Mouse (Mus musculus): ENCODE data around the gene Zfp963. TPM values are rescaled to one million over a fixed set of nuclear protein-coding genes. Genes with fewer than 3 reads are reported as not detected.

Gene Zfp963
- polyA plus RNA-seq, 1 experiment from 2014 or later, result 6.3 TPM

DNA sequence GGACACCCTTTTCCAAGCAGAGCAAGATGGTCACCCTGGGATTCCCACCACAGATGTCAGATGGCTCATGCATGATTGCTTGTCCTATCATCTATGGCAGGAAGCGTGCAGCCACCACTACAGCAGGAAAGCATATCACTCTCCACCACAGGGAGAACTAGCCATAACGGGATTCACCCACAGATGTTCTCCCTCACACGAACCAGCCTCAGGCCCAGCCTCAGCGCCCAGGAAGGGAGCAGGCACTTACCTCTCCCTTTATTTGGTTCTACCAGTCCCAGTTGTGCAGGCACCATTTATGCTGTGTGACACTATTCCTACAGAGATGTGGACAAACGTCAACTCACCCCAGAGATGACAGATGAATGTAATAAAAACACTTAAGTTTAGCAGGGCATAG lies 39.3 kb upstream of the Zfp963 start:
- Histone ChIP-seq H3K27ac (no peak overlapping the region), H3K36me3 (peaks cover 1% of the 10 kb centered on the region), H3K9me3 (no peaks in the 10 kb centered on the region), H3K27me3 (replicated peaks) (no peaks in the 10 kb centered on the region), H3K4me2 (no peak overlapping the region), H3K4me3 (replicated peaks) (no peak overlapping the region), H3K9ac (no peak overlapping the region), H3K4me1 (peaks cover 16% of the 10 kb centered on the region)
- 83% methylated on average over 5 of the region's 5 CpGs for WGBS
- no peak for ATAC-seq (ENCODE audit: insufficient read depth, low FRiP score, low read depth)

- WGBS, result 63% methylated on average over 10 of the region's 12 CpGs
- Histone ChIP-seq H3K4me1 (peaks cover 8% of the 10 kb centered on the region; the same call in 1 of the 2 replicates), H3K36me3 (no peaks in the 10 kb centered on the region), H3K27ac (no peak overlapping the region), H3K9ac (no peak overlapping the region), H3K9me3 (no peaks in the 10 kb centered on the region), H3K27me3 (replicated peaks) (no peaks in the 10 kb centered on the region), H3K4me3 (replicated peaks) (no peak overlapping the region), H3K4me2 (no peak overlapping the region)
- no peak for ATAC-seq (ENCODE audit: insufficient read depth, low FRiP score, low read depth)
These were observed 27.3 kb upstream of the Zfp963 start for GRCm38 (mm10) chr8:69777111-69777510.

- WGBS, result 50% methylated on average over 2 of the region's 2 CpGs
- Histone ChIP-seq H3K27me3 (replicated peaks) (no peaks in the 10 kb centered on the region), H3K9ac (no peak overlapping the region), H3K4me1 (peaks cover 8% of the 10 kb centered on the region; the same call in 1 of the 2 replicates), H3K27ac (peak overlapping the region; percentile 100; the same call in 1 of the 2 replicates), H3K4me2 (peak overlapping the region; percentile 49), H3K4me3 (replicated peaks) (peak overlapping the region; percentile 93), H3K36me3 (no peaks in the 10 kb centered on the region), H3K9me3 (no peaks in the 10 kb centered on the region)
- ATAC-seq (ENCODE audit: insufficient read depth, low FRiP score, low read depth), result no peak
These were observed 25.4 kb upstream of the Zfp963 start for GRCm38 (mm10) chr8:69775149-69775534.

DNA sequence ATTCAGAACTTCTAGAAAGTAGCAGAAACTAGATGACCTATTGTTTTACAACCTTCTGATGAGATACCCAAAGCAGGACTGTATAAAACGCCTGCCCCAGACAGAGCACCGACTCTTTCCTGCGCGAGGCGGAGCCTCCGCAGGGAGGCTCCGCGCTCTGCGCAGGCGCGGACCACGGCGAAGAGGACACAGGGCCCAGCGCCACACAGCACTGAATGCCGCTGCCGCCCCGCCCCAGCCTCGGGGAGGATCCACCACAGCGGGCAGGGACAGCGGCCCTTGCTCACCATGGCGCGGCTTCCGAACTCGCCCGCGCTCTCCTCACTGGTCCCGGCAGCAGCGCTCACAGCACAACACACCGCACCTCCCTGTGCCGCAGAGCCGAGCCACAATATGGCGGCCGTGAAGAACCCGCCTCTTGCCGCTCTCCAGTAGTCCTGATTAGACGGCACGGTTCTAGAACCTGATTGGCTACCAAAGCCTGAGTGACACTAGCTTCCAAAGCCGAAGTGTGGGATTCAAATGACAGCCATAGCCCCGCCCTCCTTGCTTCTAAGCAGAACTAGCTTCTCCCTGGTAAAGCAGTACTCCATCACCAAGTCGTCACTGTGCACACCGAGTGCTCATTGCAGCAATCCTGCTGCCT lies 24.9 kb upstream of the Zfp963 start, which contains the start of gene Gm20422:
Gm20422 (minus strand) TSS at position 384 of the 646 bp plus-strand sequence.
- Histone ChIP-seq H3K4me2 (peak within 1 kb of the TSS; percentile 65), H3K4me3 (replicated peaks) (peak within 1 kb of the TSS; percentile 93), H3K27ac (peak within 1 kb of the TSS; percentile 100), H3K9me3 (no peaks in the 10 kb centered on the region), H3K4me1 (peaks cover 8% of the 10 kb centered on the region; the same call in 1 of the 2 replicates), H3K36me3 (no peaks in the 10 kb centered on the region), H3K27me3 (replicated peaks) (no peaks in the 10 kb centered on the region), H3K9ac (peak within 1 kb of the TSS; percentile 100)
- under 1% methylated on average over 41 of the region's 41 CpGs for WGBS
- ATAC-seq (ENCODE audit: insufficient read depth, low FRiP score, low read depth), result peak; percentile 99

- Histone ChIP-seq H3K4me2 (no peak overlapping the region), H3K36me3 (peaks cover 19% of the 10 kb centered on the region), H3K9me3 (no peaks in the 10 kb centered on the region), H3K27me3 (replicated peaks) (no peaks in the 10 kb centered on the region), H3K4me3 (replicated peaks) (no peak overlapping the region), H3K4me1 (peaks cover 8% of the 10 kb centered on the region; the same call in 1 of the 2 replicates), H3K27ac (no peak overlapping the region), H3K9ac (no peak overlapping the region)
- 68% methylated on average over 2 of the region's 2 CpGs for WGBS
- no peak for ATAC-seq (ENCODE audit: insufficient read depth, low FRiP score, low read depth)
These were observed 22.3 kb upstream of the Zfp963 start for GRCm38 (mm10) chr8:69772106-69772505.

- 78% methylated on average over 9 of the region's 9 CpGs for WGBS
- Histone ChIP-seq H3K9ac (no peak overlapping the region), H3K27ac (no peak overlapping the region), H3K4me1 (peaks cover 8% of the 10 kb centered on the region; the same call in 1 of the 2 replicates), H3K36me3 (peaks cover 26% of the 10 kb centered on the region), H3K9me3 (no peaks in the 10 kb centered on the region), H3K4me3 (replicated peaks) (no peak overlapping the region), H3K4me2 (no peak overlapping the region), H3K27me3 (replicated peaks) (no peaks in the 10 kb centered on the region)
- no peak for ATAC-seq (ENCODE audit: insufficient read depth, low FRiP score, low read depth)
These were observed 21.5 kb upstream of the Zfp963 start for GRCm38 (mm10) chr8:69771221-69771620.

DNA sequence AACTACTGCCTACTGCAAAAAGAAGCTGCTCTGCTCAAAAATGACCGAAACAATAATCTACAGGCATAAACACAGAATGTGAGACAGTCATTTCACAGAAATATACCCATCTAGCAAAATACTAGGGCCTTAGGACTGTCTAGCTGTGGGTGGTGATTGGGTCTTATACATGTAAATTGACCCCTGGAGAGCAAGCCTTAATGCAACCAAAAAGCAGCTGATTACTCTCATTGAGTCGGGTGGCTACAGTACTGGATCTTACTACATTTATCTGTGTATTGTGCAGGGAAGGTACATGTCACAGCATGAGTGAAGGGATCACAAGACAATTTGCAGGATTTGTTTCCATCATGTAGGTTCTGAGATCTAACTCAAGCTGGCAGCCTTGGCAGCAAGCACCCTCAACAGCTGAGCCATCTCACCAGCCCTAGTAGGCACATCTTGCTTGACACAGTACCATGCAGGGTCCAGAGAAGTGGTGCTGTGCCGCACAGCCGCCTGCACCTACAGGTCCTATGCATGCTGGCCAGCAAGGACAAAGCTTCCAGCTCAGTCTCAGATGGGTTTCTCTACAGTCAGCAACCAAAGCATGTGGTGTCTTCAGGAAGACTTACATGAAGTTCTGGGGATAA lies 12.2 kb upstream of the Zfp963 start:
- Histone ChIP-seq H3K36me3 (peaks cover 48% of the 10 kb centered on the region), H3K27me3 (replicated peaks) (no peaks in the 10 kb centered on the region), H3K4me1 (no peaks in the 10 kb centered on the region), H3K4me2 (no peak overlapping the region), H3K9ac (no peak overlapping the region), H3K4me3 (replicated peaks) (no peak overlapping the region), H3K9me3 (no peaks in the 10 kb centered on the region), H3K27ac (no peak overlapping the region)
- 92% methylated on average over 4 of the region's 4 CpGs for WGBS
- ATAC-seq (ENCODE audit: insufficient read depth, low FRiP score, low read depth), result no peak

DNA sequence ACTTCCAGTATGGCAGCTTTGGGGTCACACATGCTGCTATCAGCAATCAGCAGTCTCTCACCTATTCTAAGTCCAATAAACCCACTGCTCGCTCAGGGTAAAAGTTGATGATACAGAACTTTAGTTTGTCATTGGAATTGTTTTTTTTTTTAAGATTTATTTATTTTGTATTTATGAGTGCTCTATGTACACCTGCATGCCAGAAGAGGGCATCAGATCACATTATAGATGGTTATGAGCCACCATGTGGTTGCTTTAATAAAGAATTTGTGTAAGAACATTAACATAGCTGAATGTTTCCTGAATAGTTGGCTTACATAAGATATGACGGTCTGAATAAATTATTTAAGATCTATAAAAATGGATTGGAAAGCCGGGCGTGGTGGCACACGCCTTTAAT lies 8.5 kb upstream of the Zfp963 start:
- no peak overlapping the region for H3K9ac ChIP-seq
- no peak overlapping the region for H3K4me2 ChIP-seq
- H3K36me3 ChIP-seq, result peaks cover 15% of the 10 kb centered on the region
- no peaks in the 10 kb centered on the region for H3K4me1 ChIP-seq
- no peak overlapping the region for H3K4me3 ChIP-seq (replicated peaks)
- H3K27me3 ChIP-seq (replicated peaks), result no peaks in the 10 kb centered on the region
- no peak for ATAC-seq (ENCODE audit: insufficient read depth, low FRiP score, low read depth)
- 92% methylated on average over 5 of the region's 5 CpGs for WGBS
- no peak overlapping the region for H3K27ac ChIP-seq
- no peaks in the 10 kb centered on the region for H3K9me3 ChIP-seq

GRCm38 (mm10) chr8:69752437-69752836 lies 2.7 kb upstream of the Zfp963 start:
- Histone ChIP-seq H3K9me3 (no peaks in the 10 kb centered on the region), H3K27me3 (replicated peaks) (no peaks in the 10 kb centered on the region), H3K9ac (no peak overlapping the region), H3K4me2 (no peak overlapping the region), H3K27ac (no peak overlapping the region), H3K36me3 (no peaks in the 10 kb centered on the region; the same call in 1 of the 2 replicates), H3K4me1 (no peaks in the 10 kb centered on the region), H3K4me3 (replicated peaks) (no peak overlapping the region)
- no peak for ATAC-seq (ENCODE audit: insufficient read depth, low FRiP score, low read depth)
- WGBS, result 85% methylated on average over 2 of the region's 2 CpGs

GRCm38 (mm10) chr8:69741231-69741630 lies 8.5 kb downstream of the Zfp963 start:
- H3K4me3 ChIP-seq (replicated peaks), result no peak overlapping the region
- H3K27ac ChIP-seq, result no peak overlapping the region
- WGBS, result 81% methylated on average over 2 of the region's 2 CpGs
- H3K9me3 ChIP-seq, result no peaks in the 10 kb centered on the region
- no peaks in the 10 kb centered on the region for H3K27me3 ChIP-seq (replicated peaks)
- ATAC-seq (ENCODE audit: insufficient read depth, low FRiP score, low read depth), result no peak
- H3K4me2 ChIP-seq, result no peak overlapping the region
- no peaks in the 10 kb centered on the region for H3K4me1 ChIP-seq
- no peak overlapping the region for H3K9ac ChIP-seq
- no peaks in the 10 kb centered on the region for H3K36me3 ChIP-seq

DNA sequence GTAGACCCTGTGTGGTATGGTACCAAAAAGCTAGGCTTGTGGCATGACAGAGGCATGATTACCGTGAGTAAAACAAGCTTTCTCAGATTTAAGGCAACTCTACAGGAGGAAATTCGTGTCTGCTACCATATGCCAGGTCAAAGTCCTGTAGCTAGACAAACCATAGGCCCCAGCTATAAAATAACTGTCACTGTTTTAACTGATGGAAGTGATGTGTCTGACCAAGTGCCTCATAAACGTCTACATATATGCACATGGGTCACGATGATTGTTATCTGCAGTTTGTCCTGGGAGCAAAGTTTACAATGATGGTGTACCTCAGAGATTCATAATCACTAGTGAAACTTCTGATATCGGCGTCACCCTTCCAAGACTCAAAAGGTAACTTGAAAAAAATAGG lies 9.0 kb downstream of the Zfp963 start:
- 84% methylated on average over 6 of the region's 6 CpGs for WGBS
- H3K4me3 ChIP-seq (replicated peaks), result no peak overlapping the region
- no peak overlapping the region for H3K27ac ChIP-seq
- ATAC-seq (ENCODE audit: insufficient read depth, low FRiP score, low read depth), result no peak
- H3K4me2 ChIP-seq, result no peak overlapping the region
- H3K4me1 ChIP-seq, result no peaks in the 10 kb centered on the region
- H3K36me3 ChIP-seq, result no peaks in the 10 kb centered on the region
- no peaks in the 10 kb centered on the region for H3K9me3 ChIP-seq
- H3K27me3 ChIP-seq (replicated peaks), result no peaks in the 10 kb centered on the region
- H3K9ac ChIP-seq, result no peak overlapping the region

- Histone ChIP-seq H3K27ac (no peak overlapping the region), H3K4me3 (replicated peaks) (no peak overlapping the region), H3K9ac (no peak overlapping the region), H3K4me2 (no peak overlapping the region), H3K4me1 (no peaks in the 10 kb centered on the region), H3K27me3 (replicated peaks) (no peaks in the 10 kb centered on the region), H3K9me3 (no peaks in the 10 kb centered on the region), H3K36me3 (no peaks in the 10 kb centered on the region)
- no peak for ATAC-seq (ENCODE audit: insufficient read depth, low FRiP score, low read depth)
- whole genome bisulfite sequencing, result 75% methylated on average over 1 of the region's 1 CpGs
These were observed 14.3 kb downstream of the Zfp963 start for GRCm38 (mm10) chr8:69735495-69735894.
